Mouse (Mus musculus) cerebellum, adult (tissue): Measurements from ENCODE around the gene Epha4.

ENCODE experiments used
- ATAC-seq: cut with Nextera tagmentation; 2 replicates; pipeline ENCODE4 v1.9.2; 2017; ENCODE audit warnings: mild to moderate bottlenecking, moderate library complexity, mixed read lengths; ENCODE audit not compliant: insufficient number of reproducible peaks, low FRiP score, low TSS enrichment

Gene Epha4

GRCm38 (mm10) chr1:77339701-77340100, 175.2 kb downstream of the Epha4 start:
- ATAC-seq, result no peak

GRCm38 (mm10) chr1:77338346-77338745, 176.5 kb downstream of the Epha4 start:
- no peak for ATAC-seq

GRCm38 (mm10) chr1:77336937-77337336, 178.0 kb downstream of the Epha4 start:
- no peak for ATAC-seq

- no peak for ATAC-seq
Observed at GRCm38 (mm10) chr1:77318597-77319127, 196.2 kb downstream of the Epha4 start.
